Mouse (Mus musculus) small intestine, adult 2 months (tissue): ENCODE results near the gene Padi3.

Experiments
- CTCF ChIP-seq: fragments of 200-500 bp; IDR thresholded peaks from 2 replicates; pipeline ENCODE4 v1.5.1; 2012; ENCODE audit warnings: low read depth, mild to moderate bottlenecking, control low read depth, inconsistent platforms, low read length, moderate library complexity, mixed read lengths; ENCODE audit not compliant: insufficient replicate concordance, insufficient read length; ENCODE audit errors: extremely low read depth
- POLR2A ChIP-seq: fragments of 200-500 bp; IDR thresholded peaks from 2 replicates; pipeline ENCODE4 v1.6.1; 2012; ENCODE audit warnings: low read depth, mild to moderate bottlenecking, control low read depth, inconsistent platforms, low read length, moderate library complexity

- TF ChIP-seq CTCF (no peak), POLR2A (no peak)
Observed at GRCm38 (mm10) chr4:140859291-140859690, 48.8 kb upstream of the Padi3 start.
